Mouse (Mus musculus): Measurements from ENCODE around the gene Dnmt1. TPM values are rescaled to one million over a fixed set of nuclear protein-coding genes. Genes with fewer than 3 reads are reported as not detected.

Gene Dnmt1
- polyA plus RNA-seq, 1 experiment from 2014 or later: 82.9 TPM

- no peak overlapping the region for H3K4me3 ChIP-seq (ENCODE audit: low read depth, low read length)
- no peak overlapping the region for H3K4me2 ChIP-seq (replicated peaks; ENCODE audit: low read depth, low read length)
- no peaks in the 10 kb centered on the region for H3K27me3 ChIP-seq (ENCODE audit: control insufficient read depth, insufficient read depth, low read length)
- H3K36me3 ChIP-seq (ENCODE audit: control insufficient read depth, insufficient read depth, low read length): peaks cover 40% of the 10 kb centered on the region
- WGBS: 94% methylated on average over 3 of the region's 3 CpGs
- no peak overlapping the region for H3K9ac ChIP-seq (ENCODE audit: low read depth, low read length)
- no peak for ATAC-seq (ENCODE audit: low FRiP score)
- no peak for DNase-seq (ENCODE audit: low spot score)
- H3K4me1 ChIP-seq (replicated peaks; ENCODE audit: control insufficient read depth, insufficient read depth, low read length): no peaks in the 10 kb centered on the region
- no peaks in the 10 kb centered on the region for H3K9me3 ChIP-seq (ENCODE audit: control insufficient read depth, low read length)
- no peak overlapping the region for H3K27ac ChIP-seq (ENCODE audit: low read depth, low read length)
Observed at GRCm38 (mm10) chr9:20923258-20923657, 36.4 kb downstream of the Dnmt1 start.

GRCm38 (mm10) chr9:20916160-20916559, 43.5 kb downstream of the Dnmt1 start:
- peaks cover 49% of the 10 kb centered on the region for H3K36me3 ChIP-seq (ENCODE audit: control insufficient read depth, insufficient read depth, low read length)
- H3K27ac ChIP-seq (ENCODE audit: low read depth, low read length): no peak overlapping the region
- no peaks in the 10 kb centered on the region for H3K9me3 ChIP-seq (ENCODE audit: control insufficient read depth, low read length)
- ATAC-seq (ENCODE audit: low FRiP score) (no peak), DNase-seq (ENCODE audit: low spot score) (no peak)
- 86% methylated on average over 4 of the region's 4 CpGs for WGBS
- no peaks in the 10 kb centered on the region for H3K27me3 ChIP-seq (ENCODE audit: control insufficient read depth, insufficient read depth, low read length)
- H3K9ac ChIP-seq (ENCODE audit: low read depth, low read length): no peak overlapping the region
- no peak overlapping the region for H3K4me3 ChIP-seq (ENCODE audit: low read depth, low read length)
- no peaks in the 10 kb centered on the region for H3K4me1 ChIP-seq (replicated peaks; ENCODE audit: control insufficient read depth, insufficient read depth, low read length)
- H3K4me2 ChIP-seq (replicated peaks; ENCODE audit: low read depth, low read length): no peak overlapping the region

- Histone ChIP-seq H3K4me1 (replicated peaks; ENCODE audit: control insufficient read depth, insufficient read depth, low read length) (no peaks in the 10 kb centered on the region), H3K36me3 (ENCODE audit: control insufficient read depth, insufficient read depth, low read length) (peaks cover 53% of the 10 kb centered on the region), H3K27me3 (ENCODE audit: control insufficient read depth, insufficient read depth, low read length) (no peaks in the 10 kb centered on the region), H3K9me3 (ENCODE audit: control insufficient read depth, low read length) (no peaks in the 10 kb centered on the region), H3K4me3 (ENCODE audit: low read depth, low read length) (no peak overlapping the region), H3K4me2 (replicated peaks; ENCODE audit: low read depth, low read length) (no peak overlapping the region), H3K9ac (ENCODE audit: low read depth, low read length) (no peak overlapping the region), H3K27ac (ENCODE audit: low read depth, low read length) (no peak overlapping the region)
- WGBS: 93% methylated on average over 9 of the region's 9 CpGs
- ATAC-seq (ENCODE audit: low FRiP score): no peak
- no peak for DNase-seq (ENCODE audit: low spot score)
Observed at GRCm38 (mm10) chr9:20909948-20910347, 49.7 kb downstream of the Dnmt1 start.

GRCm38 (mm10) chr9:20902174-20902491, 57.6 kb downstream of the Dnmt1 start:
- no peak overlapping the region for H3K4me3 ChIP-seq (ENCODE audit: low read depth, low read length)
- no peak overlapping the region for H3K4me2 ChIP-seq (replicated peaks; ENCODE audit: low read depth, low read length)
- H3K4me1 ChIP-seq (replicated peaks; ENCODE audit: control insufficient read depth, insufficient read depth, low read length): no peaks in the 10 kb centered on the region; the same call in 1 of the 2 replicates
- ATAC-seq (ENCODE audit: low FRiP score) (no peak), DNase-seq (ENCODE audit: low spot score) (no peak)
- H3K36me3 ChIP-seq (ENCODE audit: control insufficient read depth, insufficient read depth, low read length): peaks cover 12% of the 10 kb centered on the region
- 50% methylated on average over 6 of the region's 6 CpGs for WGBS
- no peaks in the 10 kb centered on the region for H3K27me3 ChIP-seq (ENCODE audit: control insufficient read depth, insufficient read depth, low read length)
- no peaks in the 10 kb centered on the region for H3K9me3 ChIP-seq (ENCODE audit: control insufficient read depth, low read length)
- H3K9ac ChIP-seq (ENCODE audit: low read depth, low read length): no peak overlapping the region
- H3K27ac ChIP-seq (ENCODE audit: low read depth, low read length): no peak overlapping the region

GRCm38 (mm10) chr9:20901466-20902173, 58.1 kb downstream of the Dnmt1 start:
- ATAC-seq (ENCODE audit: low FRiP score): no peak
- H3K9ac ChIP-seq (ENCODE audit: low read depth, low read length): no peak overlapping the region
- no peaks in the 10 kb centered on the region for H3K9me3 ChIP-seq (ENCODE audit: control insufficient read depth, low read length)
- DNase-seq (ENCODE audit: low spot score): peak; percentile 42
- peaks cover 11% of the 10 kb centered on the region for H3K36me3 ChIP-seq (ENCODE audit: control insufficient read depth, insufficient read depth, low read length)
- H3K4me2 ChIP-seq (replicated peaks; ENCODE audit: low read depth, low read length): no peak overlapping the region
- no peaks in the 10 kb centered on the region; the same call in 1 of the 2 replicates for H3K4me1 ChIP-seq (replicated peaks; ENCODE audit: control insufficient read depth, insufficient read depth, low read length)
- H3K27me3 ChIP-seq (ENCODE audit: control insufficient read depth, insufficient read depth, low read length): no peaks in the 10 kb centered on the region
- no peak overlapping the region for H3K4me3 ChIP-seq (ENCODE audit: low read depth, low read length)
- no peak overlapping the region for H3K27ac ChIP-seq (ENCODE audit: low read depth, low read length)
- WGBS: 20% methylated on average over 13 of the region's 13 CpGs

GRCm38 (mm10) chr9:20898511-20899073, 61.1 kb downstream of the Dnmt1 start, which contains the start of gene Eif3g:
Gene Eif3g, minus strand, starts transcription at chr9:20898623.
- Histone ChIP-seq H3K27ac (ENCODE audit: low read depth, low read length) (no peak within 1 kb of the TSS), H3K9ac (ENCODE audit: low read depth, low read length) (peak within 1 kb of the TSS; percentile 79), H3K4me2 (replicated peaks; ENCODE audit: low read depth, low read length) (peak within 1 kb of the TSS; percentile 84), H3K27me3 (ENCODE audit: control insufficient read depth, insufficient read depth, low read length) (no peaks in the 10 kb centered on the region), H3K9me3 (ENCODE audit: control insufficient read depth, low read length) (no peaks in the 10 kb centered on the region), H3K4me3 (ENCODE audit: low read depth, low read length) (peak within 1 kb of the TSS; percentile 83), H3K4me1 (replicated peaks; ENCODE audit: control insufficient read depth, insufficient read depth, low read length) (no peaks in the 10 kb centered on the region; the same call in 1 of the 2 replicates), H3K36me3 (ENCODE audit: control insufficient read depth, insufficient read depth, low read length) (0 out of 2 replicates have a peak, but pooled peaks cover 9% of the 10 kb centered on the region)
- peak; percentile 93 for DNase-seq (ENCODE audit: low spot score)
- ATAC-seq (ENCODE audit: low FRiP score): peak; percentile 87
- 7% methylated on average over 34 of the region's 34 CpGs for WGBS

- ATAC-seq (ENCODE audit: low FRiP score) (peak; percentile 65; the same call in 1 of the 2 replicates), DNase-seq (ENCODE audit: low spot score) (no peak)
- no peak overlapping the region for H3K27ac ChIP-seq (ENCODE audit: low read depth, low read length)
- H3K27me3 ChIP-seq (ENCODE audit: control insufficient read depth, insufficient read depth, low read length): no peaks in the 10 kb centered on the region
- peak overlapping the region; percentile 79 for H3K9ac ChIP-seq (ENCODE audit: low read depth, low read length)
- H3K4me1 ChIP-seq (replicated peaks; ENCODE audit: control insufficient read depth, insufficient read depth, low read length): no peaks in the 10 kb centered on the region; the same call in 1 of the 2 replicates
- 0 out of 2 replicates have a peak, but pooled peaks cover 9% of the 10 kb centered on the region for H3K36me3 ChIP-seq (ENCODE audit: control insufficient read depth, insufficient read depth, low read length)
- peak overlapping the region; percentile 84 for H3K4me2 ChIP-seq (replicated peaks; ENCODE audit: low read depth, low read length)
- WGBS: 5% methylated on average over 34 of the region's 39 CpGs
- H3K4me3 ChIP-seq (ENCODE audit: low read depth, low read length): peak overlapping the region; percentile 83
- no peaks in the 10 kb centered on the region for H3K9me3 ChIP-seq (ENCODE audit: control insufficient read depth, low read length)
Observed at GRCm38 (mm10) chr9:20897736-20898510, 61.8 kb downstream of the Dnmt1 start.

GRCm38 (mm10) chr9:20895382-20895781, 64.3 kb downstream of the Dnmt1 start:
- H3K4me1 ChIP-seq (replicated peaks; ENCODE audit: control insufficient read depth, insufficient read depth, low read length): no peaks in the 10 kb centered on the region; the same call in 1 of the 2 replicates
- H3K9me3 ChIP-seq (ENCODE audit: control insufficient read depth, low read length): no peaks in the 10 kb centered on the region
- ATAC-seq (ENCODE audit: low FRiP score): no peak
- no peak overlapping the region for H3K4me2 ChIP-seq (replicated peaks; ENCODE audit: low read depth, low read length)
- 95% methylated on average over 9 of the region's 9 CpGs for WGBS
- H3K36me3 ChIP-seq (ENCODE audit: control insufficient read depth, insufficient read depth, low read length): peaks cover 18% of the 10 kb centered on the region; the same call in 1 of the 2 replicates
- no peak overlapping the region for H3K4me3 ChIP-seq (ENCODE audit: low read depth, low read length)
- H3K27ac ChIP-seq (ENCODE audit: low read depth, low read length): no peak overlapping the region
- no peaks in the 10 kb centered on the region for H3K27me3 ChIP-seq (ENCODE audit: control insufficient read depth, insufficient read depth, low read length)
- no peak overlapping the region for H3K9ac ChIP-seq (ENCODE audit: low read depth, low read length)
- DNase-seq (ENCODE audit: low spot score): no peak
